Mouse (Mus musculus) forebrain, embryonic 14.5 days (tissue): ENCODE measurements around the gene Lyg2. TPM values are rescaled to one million over a fixed set of nuclear protein-coding genes. Genes with fewer than 3 reads are reported as not detected.

Experiments
- polyA plus RNA-seq: library from polyadenylated mRNA; unstranded; fragments of >200 nt; fragmentation: Nextera tagmentation; extraction: Ambion mirVana; gene quantifications from 2 replicates; pipeline ENCODE4 v1.2.1, GENCODE M21; 2014

Lyg2 gene
- polyA plus RNA-seq, 1 experiment from 2014 or later = not detected

Other genes with a start within 250 kb of the Lyg2 start
- gene 2010300C02Rik, start 196.4 kb downstream of the Lyg2 start, polyA plus RNA-seq = 1.7 and 2.0 TPM in 2 replicates
- 13.8 and 16.9 TPM in 2 replicates for gene Tsga10, start 50.1 kb downstream of the Lyg2 start, polyA plus RNA-seq
- 8.8 and 9.0 TPM in 2 replicates for gene Lipt1, start 44.8 kb downstream of the Lyg2 start, polyA plus RNA-seq
- gene Mitd1, start 26.1 kb downstream of the Lyg2 start, polyA plus RNA-seq = 15.3 and 17.4 TPM in 2 replicates
- gene Mrpl30, start 26.0 kb downstream of the Lyg2 start, polyA plus RNA-seq = 256 and 324 TPM in 2 replicates
- gene Lyg1, start 41.3 kb upstream of the Lyg2 start, polyA plus RNA-seq = not detected in 2 replicates
- gene Txndc9, start 81.4 kb upstream of the Lyg2 start, polyA plus RNA-seq = 154 and 162 TPM in 2 replicates
- gene Eif5b, start 81.5 kb upstream of the Lyg2 start, polyA plus RNA-seq = 16.2 and 17.3 TPM in 2 replicates
- gene Rev1, start 213.3 kb upstream of the Lyg2 start, polyA plus RNA-seq = 23.4 and 28.9 TPM in 2 replicates